Mouse (Mus musculus) frontal cortex, adult (tissue): ENCODE data around the gene Olfr432.
"Not testable (repeated sequence)": the region's sequence is repeated elsewhere in the genome, so short reads cannot be mapped to it uniquely, and the experiment has no call there.

ENCODE experiments used
- ATAC-seq: cut with Nextera tagmentation; 2 replicates; pipeline ENCODE4 v1.9.2; 2017; ENCODE audit warnings: mild to moderate bottlenecking, moderate library complexity, mixed read lengths; ENCODE audit not compliant: low TSS enrichment

Gene Olfr432

DNA sequence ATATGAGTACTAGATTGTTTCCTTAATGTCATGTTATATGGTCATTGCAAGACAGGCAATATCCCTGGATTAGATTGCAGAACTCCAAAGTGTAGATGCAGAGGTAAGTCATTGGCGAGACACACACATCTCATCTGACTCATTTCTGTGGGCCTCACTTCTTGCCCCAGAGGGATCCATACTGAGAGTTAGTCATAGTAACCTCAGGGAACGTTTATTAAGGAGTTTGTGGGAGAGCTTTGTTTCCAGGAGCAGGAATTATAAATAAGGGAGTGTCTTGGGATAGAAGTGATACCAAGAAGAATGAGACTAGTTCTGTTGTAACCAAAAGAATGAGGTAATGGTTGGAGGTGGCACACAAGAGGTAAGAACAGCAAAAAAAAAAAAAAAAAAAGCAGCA, at the start of gene Olfr432:
TSS of gene Olfr432 (plus strand) at position 313 of the 400 bp plus-strand sequence.
- ATAC-seq, result no peak

DNA sequence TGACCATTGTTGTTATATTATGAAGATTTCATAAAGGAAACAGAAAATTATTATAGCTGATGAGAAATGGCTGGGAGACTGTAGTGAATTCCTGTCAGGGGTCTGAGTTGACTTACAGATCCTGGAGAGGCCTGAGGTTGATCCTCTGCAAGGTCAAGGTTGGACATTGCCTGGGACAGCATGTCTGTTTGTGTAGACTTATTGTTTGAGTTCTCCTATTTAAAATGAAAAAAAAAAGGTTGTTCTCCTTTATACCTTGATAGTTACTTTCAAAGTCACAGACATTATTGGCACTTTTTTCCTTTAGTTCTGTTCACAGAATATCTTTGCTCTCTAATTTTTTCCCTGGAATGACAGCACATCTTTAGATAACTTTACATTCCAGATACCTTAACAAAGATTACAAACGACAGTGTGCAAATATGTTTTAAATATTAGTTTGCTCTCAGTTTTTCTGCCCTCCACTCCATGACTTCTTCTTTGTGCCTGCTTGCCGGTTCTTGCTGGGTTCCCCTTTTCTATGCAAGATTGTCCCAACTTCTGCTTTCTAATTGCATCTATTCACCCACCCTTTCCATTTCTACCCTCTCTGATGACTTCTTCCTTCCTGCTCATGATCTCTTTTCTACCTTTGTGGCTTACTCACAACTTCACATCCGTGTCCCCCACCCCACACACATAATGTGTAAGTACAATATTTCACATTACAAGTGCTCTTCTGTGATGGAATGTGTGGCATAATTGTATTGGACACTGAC, 44.5 kb upstream of the Olfr432 start:
- ATAC-seq, result not testable (repeated sequence)

DNA sequence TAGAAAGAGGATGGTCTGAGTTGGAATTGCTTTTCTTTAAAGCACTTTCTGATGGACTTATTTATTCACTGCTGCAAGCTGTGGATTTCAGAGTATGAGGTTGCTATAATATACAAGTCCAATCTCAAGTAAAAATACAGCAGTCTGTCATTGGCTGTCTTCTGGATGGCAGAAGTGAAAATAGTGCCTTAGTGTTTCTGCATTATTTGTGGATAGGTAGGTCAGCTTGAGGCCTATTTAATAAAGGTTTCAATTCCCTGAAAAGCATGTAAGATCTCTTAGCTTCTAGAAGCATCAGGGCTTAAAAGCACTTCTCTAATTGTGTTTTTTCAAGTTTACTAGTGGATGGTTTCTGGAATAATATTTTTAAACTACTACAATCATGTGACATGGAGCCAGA, 42.0 kb upstream of the Olfr432 start:
- ATAC-seq, result not testable (repeated sequence)

DNA sequence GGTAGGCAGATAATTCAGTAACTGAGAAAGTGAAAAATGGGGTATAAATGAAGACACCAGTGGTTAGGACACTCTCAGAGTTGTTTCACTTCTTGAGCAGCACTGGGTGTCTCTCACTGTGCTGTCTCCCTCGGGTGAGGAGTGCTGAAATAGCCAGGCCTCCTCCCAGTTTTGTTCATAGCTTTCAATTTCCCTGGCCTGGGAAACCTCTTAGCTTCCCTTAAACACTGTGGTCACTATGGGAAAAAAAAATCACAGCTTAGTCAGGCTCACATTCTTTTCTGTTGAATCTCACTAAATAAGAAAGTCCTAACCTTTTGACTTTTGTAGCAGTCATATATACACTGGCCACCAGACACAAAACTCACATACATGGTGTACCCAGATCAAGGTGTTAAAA, 17.3 kb upstream of the Olfr432 start, which contains the start of gene Ifi205:
TSS of gene Ifi205 (minus strand) at position 113 of the 400 bp plus-strand sequence.
- ATAC-seq, result no peak

DNA sequence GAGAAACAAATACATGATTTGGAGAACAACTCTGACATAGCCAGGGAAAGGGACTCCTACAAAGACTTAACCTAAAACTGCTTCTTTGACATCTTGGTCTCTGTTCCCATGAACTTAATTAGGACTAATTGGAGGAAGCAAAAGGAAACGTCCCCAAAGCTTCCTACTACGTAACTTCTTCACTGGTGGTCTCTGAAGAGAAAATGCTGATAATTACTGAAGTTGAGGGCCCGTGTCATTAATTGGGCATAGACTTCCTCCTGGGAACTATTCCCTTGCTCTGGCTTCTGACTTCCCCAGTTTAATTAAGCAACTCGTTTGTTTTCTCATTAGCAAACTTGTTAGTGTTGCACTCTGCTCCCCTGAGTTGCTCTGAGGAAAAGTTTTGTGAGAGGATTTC, 13.2 kb upstream of the Olfr432 start:
- no peak for ATAC-seq

DNA sequence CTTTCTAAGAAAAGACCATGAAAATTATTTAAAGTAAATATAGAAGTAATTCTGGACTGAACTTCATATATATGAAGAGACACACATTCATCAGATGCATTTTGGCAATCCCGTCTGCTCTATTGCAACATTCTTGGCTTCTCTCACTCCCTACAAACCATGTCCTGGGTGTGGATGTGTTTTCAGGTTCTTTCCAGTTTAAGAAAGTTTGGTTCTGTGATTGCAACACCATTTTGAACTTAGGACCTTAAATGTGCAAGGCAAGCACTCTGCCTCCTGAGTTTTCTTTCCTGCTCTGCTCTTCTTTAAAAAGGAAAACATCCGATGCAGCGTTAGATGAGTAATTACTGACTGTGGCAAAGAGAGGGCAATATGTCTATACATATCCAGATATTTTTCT, 10.5 kb upstream of the Olfr432 start:
- no peak for ATAC-seq

DNA sequence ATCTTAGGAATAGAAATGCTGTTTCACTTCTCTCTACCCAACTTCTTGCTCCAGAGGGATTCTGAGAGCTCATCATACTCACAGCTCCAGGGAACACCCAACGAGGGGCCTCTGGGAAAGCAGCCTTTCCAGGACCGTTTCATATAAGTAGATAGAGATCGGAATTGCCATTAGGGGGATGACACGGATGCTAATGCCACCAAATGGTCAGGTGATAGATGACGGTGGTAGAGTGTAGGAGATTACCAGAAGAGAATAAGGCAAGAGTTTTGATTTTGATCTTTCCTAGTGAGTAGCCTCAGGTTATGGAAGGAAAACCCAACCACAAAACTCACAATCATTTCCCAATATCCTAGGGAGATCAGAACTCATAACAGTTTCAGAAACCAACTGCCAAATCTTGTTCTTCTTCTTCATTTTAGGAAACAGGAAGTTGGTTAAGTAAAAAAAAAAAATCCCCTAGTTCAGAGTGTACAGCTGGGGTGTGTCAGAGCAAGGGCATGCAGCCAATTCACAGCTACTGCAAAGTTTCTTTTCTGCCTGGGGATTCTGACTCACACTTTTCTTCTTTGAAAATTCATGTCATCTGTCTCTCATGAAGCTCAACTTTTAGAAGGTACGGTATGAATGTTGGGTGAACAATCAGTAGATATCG, 8.4 kb upstream of the Olfr432 start, which contains the start of gene Olfr433:
TSS of gene Olfr433 (plus strand) at position 183 of the 655 bp plus-strand sequence.
- ATAC-seq, result peak; percentile 65; the same call in 1 of the 2 replicates

DNA sequence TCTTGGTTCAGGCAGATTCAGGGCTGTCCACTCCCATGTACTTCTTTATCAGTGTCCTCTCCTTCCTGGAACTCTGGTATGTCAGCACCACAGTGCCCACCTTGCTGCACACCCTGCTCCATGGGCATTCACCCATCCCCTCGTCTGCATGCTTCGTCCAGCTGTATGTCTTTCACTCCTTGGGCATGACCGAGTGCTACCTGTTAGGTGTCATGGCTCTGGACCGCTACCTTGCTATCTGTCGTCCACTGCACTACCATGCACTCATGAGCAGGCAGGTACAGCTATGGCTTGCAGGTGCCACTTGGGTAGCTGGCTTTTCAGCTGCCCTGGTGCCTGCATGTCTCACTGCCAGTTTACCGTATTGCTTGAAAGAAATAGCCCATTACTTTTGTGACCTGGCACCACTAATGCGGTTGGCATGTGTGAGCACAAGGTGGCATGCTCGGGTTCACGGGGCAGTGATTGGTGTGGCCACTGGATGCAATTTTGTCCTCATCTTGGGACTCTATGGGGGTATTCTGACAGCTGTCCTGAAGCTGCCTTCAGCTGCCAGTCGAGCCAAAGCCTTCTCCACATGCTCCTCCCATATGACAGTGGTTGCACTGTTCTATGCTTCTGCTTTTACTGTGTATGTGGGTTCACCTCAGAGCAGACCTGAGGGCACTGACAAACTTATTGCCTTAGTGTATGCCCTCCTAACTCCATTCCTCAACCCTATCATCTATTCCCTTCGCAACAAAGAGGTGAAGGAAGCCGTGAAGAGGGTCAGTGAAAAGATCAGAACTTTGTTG, 6.7 kb upstream of the Olfr432 start:
- ATAC-seq, result not testable (repeated sequence)

DNA sequence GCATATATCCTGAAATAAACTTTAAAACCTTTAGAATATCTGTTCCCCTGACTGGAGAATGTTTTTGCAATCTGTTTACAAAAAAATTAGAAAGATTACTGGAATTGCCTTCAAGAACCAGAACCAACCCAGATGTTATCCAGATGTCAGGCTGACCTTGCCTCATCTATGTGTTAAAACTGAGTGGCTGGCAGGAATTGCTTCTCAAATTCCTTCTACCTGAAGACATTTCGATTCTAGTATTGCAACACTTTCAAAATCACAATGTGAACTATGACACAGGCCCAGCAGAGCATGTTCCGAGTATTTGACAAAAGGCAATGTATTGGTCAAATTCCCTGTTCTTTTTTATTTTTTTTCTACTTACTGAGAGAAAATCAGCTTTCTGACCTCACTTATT, 4.6 kb upstream of the Olfr432 start:
- no peak for ATAC-seq

DNA sequence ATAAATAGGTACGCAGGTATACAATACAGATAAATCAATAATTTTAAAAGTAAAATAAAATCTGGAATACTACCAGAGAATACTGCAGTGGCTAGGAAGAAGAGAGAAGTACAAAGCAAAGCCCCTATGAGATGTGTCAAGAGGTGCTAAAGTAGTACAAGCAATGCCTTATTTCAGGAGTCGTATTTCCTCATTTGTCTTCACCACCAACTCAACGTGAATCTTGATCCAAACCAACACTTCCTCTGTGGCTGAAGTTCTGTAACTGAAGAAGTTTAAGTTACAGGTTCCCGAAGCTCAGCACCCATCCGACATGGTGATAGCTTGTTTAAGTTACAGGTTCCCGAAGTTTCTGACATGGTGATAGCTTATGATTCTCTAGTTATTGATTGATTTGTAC, 778 bp upstream of the Olfr432 start:
- ATAC-seq, result not testable (repeated sequence)

DNA sequence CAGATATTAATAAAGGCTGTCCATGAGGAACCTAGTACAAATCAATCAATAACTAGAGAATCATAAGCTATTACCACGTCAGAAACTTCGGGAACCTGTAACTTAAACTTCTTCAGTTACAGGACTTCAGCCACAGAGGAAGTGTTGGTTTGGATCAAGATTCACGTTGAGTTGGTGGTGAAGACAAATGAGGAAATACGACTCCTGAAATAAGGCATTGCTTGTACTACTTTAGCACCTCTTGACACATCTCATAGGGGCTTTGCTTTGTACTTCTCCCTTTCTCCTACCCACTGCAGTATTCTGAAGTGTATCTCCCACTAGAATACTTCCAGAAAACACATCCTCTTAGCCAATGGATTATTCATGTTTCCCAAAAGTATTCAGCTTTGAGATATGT, 352 bp downstream of the Olfr432 start:
- ATAC-seq, result not testable (repeated sequence)

DNA sequence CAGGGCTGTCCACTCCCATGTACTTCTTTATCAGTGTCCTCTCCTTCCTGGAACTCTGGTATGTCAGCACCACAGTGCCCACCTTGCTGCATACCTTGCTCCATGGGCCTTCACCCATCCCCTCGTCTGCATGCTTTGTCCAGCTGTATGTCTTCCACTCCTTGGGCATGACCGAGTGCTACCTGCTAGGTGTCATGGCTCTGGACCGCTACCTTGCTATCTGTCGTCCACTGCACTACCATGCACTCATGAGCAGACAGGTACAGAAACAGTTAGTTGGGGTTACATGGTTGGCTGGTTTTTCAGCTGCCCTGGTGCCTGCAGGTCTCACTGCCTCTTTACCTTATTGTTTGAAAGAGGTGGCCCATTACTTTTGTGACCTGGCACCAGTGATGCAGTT, 1.5 kb downstream of the Olfr432 start:
- ATAC-seq, result no peak

DNA sequence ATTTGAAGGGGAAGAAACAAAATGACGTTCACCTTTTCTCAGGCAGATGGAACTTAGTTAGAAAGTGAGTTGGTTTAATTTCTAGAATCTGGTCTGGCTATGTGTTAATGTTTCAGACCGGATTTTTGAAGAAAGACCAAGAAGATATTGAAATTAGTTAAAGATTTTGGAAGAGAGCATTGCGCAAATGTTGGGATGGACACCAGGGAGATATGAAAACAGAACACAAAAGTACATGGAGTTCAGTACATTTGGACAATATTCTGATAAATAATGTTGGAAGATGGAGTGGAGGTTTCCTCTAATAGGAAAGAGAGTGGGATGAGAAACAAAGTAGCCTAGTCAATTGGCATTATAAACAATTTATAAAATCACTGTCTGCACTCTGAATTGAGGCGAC, 2.5 kb downstream of the Olfr432 start:
- no peak for ATAC-seq

DNA sequence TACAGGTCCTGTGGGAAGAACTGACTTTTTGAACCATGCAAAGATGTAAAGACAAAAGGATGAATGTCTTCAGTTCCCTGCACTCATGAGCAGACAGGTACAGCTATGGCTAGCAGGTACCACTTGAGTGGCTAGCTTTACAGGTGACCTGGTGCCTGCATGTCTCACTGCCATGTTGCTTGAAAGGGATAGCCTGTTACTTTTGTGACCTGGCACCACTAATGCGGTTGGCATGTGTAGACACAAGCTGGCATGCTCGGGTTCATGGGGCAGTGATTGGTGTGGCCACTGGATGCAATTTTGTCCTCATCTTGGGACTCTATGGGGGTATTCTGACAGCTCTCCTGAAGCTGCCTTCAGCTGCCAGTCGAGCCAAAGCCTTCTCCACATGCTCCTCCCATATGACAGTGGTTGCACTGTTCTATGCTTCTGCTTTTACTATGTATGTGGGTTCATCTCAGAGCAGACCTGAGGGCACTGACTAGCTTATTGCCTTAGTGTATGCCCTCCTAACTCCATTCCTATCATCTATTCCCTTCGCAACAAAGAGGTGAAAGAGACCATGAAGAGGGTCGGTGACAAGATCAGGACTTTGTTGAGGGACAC, 3.0 kb downstream of the Olfr432 start:
- no peak for ATAC-seq

DNA sequence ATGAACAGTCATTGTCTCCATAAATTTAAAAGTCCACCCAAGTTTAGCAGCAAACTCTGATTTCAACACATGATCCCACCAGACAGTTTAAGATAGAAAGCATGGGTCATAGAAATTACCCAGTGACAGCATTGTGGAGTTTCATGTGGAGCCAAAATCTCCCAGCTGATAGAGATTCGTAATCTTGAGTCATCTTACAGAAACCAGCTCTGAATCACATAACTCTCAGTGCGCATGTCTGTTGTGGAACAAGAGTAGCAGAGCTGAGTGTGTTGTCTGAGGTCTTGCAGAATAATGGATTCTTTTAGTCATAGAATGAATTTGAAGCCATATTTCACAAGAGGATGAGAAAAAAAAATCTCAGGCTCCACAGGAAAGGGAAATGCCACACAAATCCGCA, 4.0 kb downstream of the Olfr432 start:
- ATAC-seq, result no peak; the same call in 1 of the 2 replicates

DNA sequence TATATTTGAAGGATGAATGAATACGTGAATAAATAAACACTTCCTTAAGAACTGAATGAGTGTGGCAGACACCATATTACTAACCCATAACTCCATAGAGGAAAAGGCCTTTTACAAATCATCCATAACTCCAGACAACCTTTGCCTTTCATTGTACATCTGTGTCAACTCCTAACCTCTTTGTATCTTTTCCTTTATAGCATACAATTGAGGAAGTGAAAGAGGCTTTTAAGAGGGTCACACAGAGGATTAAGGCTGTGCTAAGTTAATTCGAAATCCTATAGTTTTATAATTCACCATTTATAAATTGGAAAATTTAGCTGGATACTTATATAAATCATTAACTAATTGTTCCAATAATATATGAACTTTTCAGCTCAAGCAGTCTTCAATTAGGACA, 6.2 kb downstream of the Olfr432 start:
- ATAC-seq, result no peak

DNA sequence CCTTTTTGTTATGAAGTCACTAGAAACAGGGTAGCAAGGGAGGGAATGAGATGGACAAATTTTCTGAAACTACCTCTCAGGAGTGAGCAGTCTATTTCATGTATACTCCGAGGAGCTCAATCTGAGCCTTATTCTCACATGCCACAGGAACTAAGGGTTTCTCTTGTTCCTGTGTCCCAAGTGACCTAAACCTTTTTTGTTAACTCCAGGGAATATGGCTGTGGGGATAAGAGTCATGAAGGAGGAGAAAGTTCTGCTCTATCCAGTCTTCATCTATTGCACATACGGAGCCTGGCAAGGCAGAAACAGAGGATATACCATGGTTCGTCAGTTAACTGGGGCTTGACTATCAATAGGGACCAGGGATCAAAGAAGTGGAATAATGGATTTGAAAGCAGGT, 17.3 kb downstream of the Olfr432 start, which contains the start of gene Olfr430:
TSS of gene Olfr430 (plus strand) at position 301 of the 400 bp plus-strand sequence.
- ATAC-seq, result no peak

DNA sequence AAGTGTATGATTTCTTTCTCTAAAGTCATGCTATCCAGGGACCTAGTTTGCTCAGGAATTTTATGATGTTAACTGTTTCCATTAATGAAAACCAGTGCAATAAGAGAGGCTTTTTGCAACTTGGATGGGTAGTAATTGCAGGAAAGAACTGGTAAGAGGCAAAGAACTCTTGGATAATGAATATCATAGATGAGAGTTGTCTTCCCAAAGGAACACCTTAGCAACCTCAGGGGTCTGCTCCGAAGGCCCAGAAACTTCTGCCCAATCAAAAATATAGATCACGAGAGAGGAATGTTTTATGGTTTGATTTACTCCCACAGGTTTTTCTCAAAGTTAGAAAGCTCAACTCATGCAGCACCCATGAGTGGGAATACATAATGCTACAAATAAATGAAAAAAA, 35.0 kb downstream of the Olfr432 start, which contains the start of gene Olfr429:
TSS of gene Olfr429 (plus strand) at position 301 of the 400 bp plus-strand sequence.
- no peak for ATAC-seq

DNA sequence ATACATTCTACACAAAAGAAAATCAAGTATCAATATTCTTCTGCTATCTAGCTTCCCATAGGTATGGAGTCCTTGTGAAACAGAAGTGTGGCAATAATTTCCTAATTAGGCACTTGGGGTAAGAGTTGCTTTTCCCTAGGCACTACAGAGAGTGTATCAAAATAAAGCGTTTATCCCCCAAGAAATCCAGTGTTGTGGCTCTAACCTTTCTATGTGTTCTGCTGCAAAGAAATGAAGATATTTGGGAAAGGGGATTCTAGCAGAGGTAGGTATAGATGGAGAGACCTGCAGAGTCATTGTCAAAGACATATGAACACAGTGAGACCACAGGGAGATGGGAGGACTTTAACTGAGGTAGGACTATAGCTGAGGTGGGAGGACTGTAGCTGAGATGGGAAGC, 47.6 kb downstream of the Olfr432 start, which contains the start of gene Olfr427:
TSS of gene Olfr427 (plus strand) at position 301 of the 400 bp plus-strand sequence.
- ATAC-seq, result no peak

DNA sequence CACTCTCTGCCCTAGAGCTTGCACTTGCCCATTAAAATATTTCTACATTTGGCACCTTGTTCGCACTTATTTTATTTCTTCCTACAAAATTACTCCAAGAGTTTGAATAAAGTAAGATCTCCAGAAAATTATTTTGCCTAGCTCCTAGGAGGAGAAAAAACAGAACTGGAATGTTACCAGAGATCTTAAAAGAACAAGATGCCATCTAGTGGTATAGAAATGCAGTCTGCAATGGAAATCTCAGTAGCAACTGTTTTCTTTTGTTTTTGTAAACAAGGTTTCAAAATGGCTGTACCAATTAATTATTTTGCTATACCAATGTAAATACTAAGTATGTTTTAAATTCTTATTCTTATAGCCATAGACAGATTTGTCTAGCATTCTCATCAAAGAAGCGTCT, 54.7 kb downstream of the Olfr432 start:
- ATAC-seq, result peak; percentile 47; the same call in 1 of the 2 replicates
